Mouse (Mus musculus): ENCODE measurements around the gene Selenok. TPM values are rescaled to one million over a fixed set of nuclear protein-coding genes. Genes with fewer than 3 reads are reported as not detected.

Selenok gene
- 355 and 416 TPM in 2 replicates for polyA plus RNA-seq (2015; fragmentation: Nextera tagmentation; extraction: Ambion mirVana)

GRCm38 (mm10) chr14:29968075-29968821 is at the start of gene Selenok:
TSS of gene Selenok (plus strand) at chr14:29968308.
- H3K27me3 ChIP-seq (replicated peaks), result peaks cover 3% of the 10 kb centered on the region; the same call in 1 of the 2 replicates
- peak within 1 kb of the TSS; percentile 75 for H3K9ac ChIP-seq (replicated peaks)
- peak within 1 kb of the TSS; percentile 79 for H3K4me3 ChIP-seq (replicated peaks)
- peaks cover 30% of the 10 kb centered on the region for H3K36me3 ChIP-seq
- peak within 1 kb of the TSS; percentile 80 for H3K4me2 ChIP-seq
- no peaks in the 10 kb centered on the region for H3K9me3 ChIP-seq (replicated peaks)
- peak; percentile 100 for ATAC-seq (ENCODE audit: low FRiP score)
- under 1% methylated on average over 49 of the region's 49 CpGs for WGBS
- H3K27ac ChIP-seq (replicated peaks), result peak within 1 kb of the TSS; percentile 89
- H3K4me1 ChIP-seq, result peaks cover 29% of the 10 kb centered on the region

GRCm38 (mm10) chr14:29928966-29929365 is 39.1 kb upstream of the Selenok start:
- H3K4me1 ChIP-seq, result no peaks in the 10 kb centered on the region
- 57% methylated on average over 4 of the region's 4 CpGs for WGBS
- no peak overlapping the region for H3K27ac ChIP-seq (replicated peaks)
- no peak overlapping the region for H3K4me2 ChIP-seq
- no peak overlapping the region for H3K4me3 ChIP-seq (replicated peaks)
- H3K36me3 ChIP-seq, result no peaks in the 10 kb centered on the region
- 0 out of 2 replicates have a peak, but pooled peaks cover 3% of the 10 kb centered on the region for H3K9me3 ChIP-seq (replicated peaks)
- no peaks in the 10 kb centered on the region for H3K27me3 ChIP-seq (replicated peaks)
- H3K9ac ChIP-seq (replicated peaks), result no peak overlapping the region
- ATAC-seq (ENCODE audit: low FRiP score), result no peak

- H3K9ac ChIP-seq (replicated peaks), result no peak overlapping the region
- WGBS, result 25% methylated on average over 5 of the region's 5 CpGs
- H3K4me2 ChIP-seq, result no peak overlapping the region
- H3K27ac ChIP-seq (replicated peaks), result 0 out of 2 replicates have a peak overlapping the region, but pooled peaks have one; percentile 24
- no peaks in the 10 kb centered on the region for H3K9me3 ChIP-seq (replicated peaks)
- no peak overlapping the region for H3K4me3 ChIP-seq (replicated peaks)
- H3K4me1 ChIP-seq, result peaks cover 9% of the 10 kb centered on the region
- H3K36me3 ChIP-seq, result no peaks in the 10 kb centered on the region
- ATAC-seq (ENCODE audit: low FRiP score), result no peak
- H3K27me3 ChIP-seq (replicated peaks), result no peaks in the 10 kb centered on the region
Measured at GRCm38 (mm10) chr14:29935516-29935915, 32.6 kb upstream of the Selenok start.

- Histone ChIP-seq H3K36me3 (no peaks in the 10 kb centered on the region), H3K27me3 (replicated peaks) (0 out of 2 replicates have a peak, but pooled peaks cover 3% of the 10 kb centered on the region), H3K9me3 (replicated peaks) (no peaks in the 10 kb centered on the region), H3K4me3 (replicated peaks) (no peak overlapping the region), H3K4me2 (no peak overlapping the region), H3K27ac (replicated peaks) (no peak overlapping the region), H3K4me1 (peaks cover 9% of the 10 kb centered on the region), H3K9ac (replicated peaks) (no peak overlapping the region)
- 85% methylated on average over 15 of the region's 15 CpGs for WGBS
- no peak for ATAC-seq (ENCODE audit: low FRiP score)
Measured at GRCm38 (mm10) chr14:29937466-29937865, 30.6 kb upstream of the Selenok start.

- H3K27ac ChIP-seq (replicated peaks), result no peak overlapping the region
- ATAC-seq (ENCODE audit: low FRiP score), result no peak
- 56% methylated on average over 20 of the region's 20 CpGs for WGBS
- 0 out of 2 replicates have a peak, but pooled peaks cover 3% of the 10 kb centered on the region for H3K27me3 ChIP-seq (replicated peaks)
- no peak overlapping the region for H3K9ac ChIP-seq (replicated peaks)
- peaks cover 9% of the 10 kb centered on the region for H3K4me1 ChIP-seq
- no peak overlapping the region for H3K4me3 ChIP-seq (replicated peaks)
- H3K9me3 ChIP-seq (replicated peaks), result no peaks in the 10 kb centered on the region
- H3K36me3 ChIP-seq, result no peaks in the 10 kb centered on the region
- peak overlapping the region; percentile 13; the same call in 1 of the 2 replicates for H3K4me2 ChIP-seq
Measured at GRCm38 (mm10) chr14:29939600-29940312, 28.4 kb upstream of the Selenok start.

GRCm38 (mm10) chr14:29940313-29940812 is 27.7 kb upstream of the Selenok start:
- H3K4me2 ChIP-seq, result peak overlapping the region; percentile 13; the same call in 1 of the 2 replicates
- no peak overlapping the region for H3K9ac ChIP-seq (replicated peaks)

GRCm38 (mm10) chr14:29940877-29941276 is 27.2 kb upstream of the Selenok start:
- H3K4me2 ChIP-seq, result no peak overlapping the region
- 24% methylated on average over 2 of the region's 2 CpGs for WGBS
- no peak overlapping the region for H3K27ac ChIP-seq (replicated peaks)
- H3K36me3 ChIP-seq, result no peaks in the 10 kb centered on the region
- H3K9me3 ChIP-seq (replicated peaks), result no peaks in the 10 kb centered on the region
- peaks cover 9% of the 10 kb centered on the region for H3K4me1 ChIP-seq
- H3K9ac ChIP-seq (replicated peaks), result no peak overlapping the region
- H3K4me3 ChIP-seq (replicated peaks), result no peak overlapping the region
- H3K27me3 ChIP-seq (replicated peaks), result 0 out of 2 replicates have a peak, but pooled peaks cover 3% of the 10 kb centered on the region
- ATAC-seq (ENCODE audit: low FRiP score), result no peak

More at GRCm38 (mm10) chr14:29940313-29940812, 27.7 kb upstream of the Selenok start:
- Histone ChIP-seq H3K4me3 (replicated peaks) (no peak overlapping the region), H3K27ac (replicated peaks) (no peak overlapping the region), H3K27me3 (replicated peaks) (0 out of 2 replicates have a peak, but pooled peaks cover 3% of the 10 kb centered on the region), H3K9me3 (replicated peaks) (no peaks in the 10 kb centered on the region), H3K4me1 (peaks cover 9% of the 10 kb centered on the region), H3K36me3 (no peaks in the 10 kb centered on the region)
- ATAC-seq (ENCODE audit: low FRiP score), result no peak
- 35% methylated on average over 10 of the region's 10 CpGs for WGBS

GRCm38 (mm10) chr14:29946761-29947309 is 21.3 kb upstream of the Selenok start:
- Histone ChIP-seq H3K4me1 (no peaks in the 10 kb centered on the region), H3K27me3 (replicated peaks) (0 out of 2 replicates have a peak, but pooled peaks cover 1% of the 10 kb centered on the region), H3K27ac (replicated peaks) (no peak overlapping the region), H3K9me3 (replicated peaks) (no peaks in the 10 kb centered on the region), H3K4me3 (replicated peaks) (no peak overlapping the region), H3K9ac (replicated peaks) (no peak overlapping the region), H3K36me3 (no peaks in the 10 kb centered on the region), H3K4me2 (no peak overlapping the region)
- no peak for ATAC-seq (ENCODE audit: low FRiP score)
- 80% methylated on average over 5 of the region's 5 CpGs for WGBS

- no peaks in the 10 kb centered on the region for H3K36me3 ChIP-seq
- H3K27ac ChIP-seq (replicated peaks), result no peak overlapping the region
- WGBS, result 90% methylated on average over 4 of the region's 4 CpGs
- H3K27me3 ChIP-seq (replicated peaks), result no peaks in the 10 kb centered on the region
- no peak overlapping the region for H3K4me2 ChIP-seq
- ATAC-seq (ENCODE audit: low FRiP score), result no peak
- no peaks in the 10 kb centered on the region for H3K9me3 ChIP-seq (replicated peaks)
- no peaks in the 10 kb centered on the region for H3K4me1 ChIP-seq
- H3K4me3 ChIP-seq (replicated peaks), result no peak overlapping the region
- no peak overlapping the region for H3K9ac ChIP-seq (replicated peaks)
Measured at GRCm38 (mm10) chr14:29950805-29951204, 17.3 kb upstream of the Selenok start.

GRCm38 (mm10) chr14:29957393-29957792 is 10.7 kb upstream of the Selenok start:
- H3K9me3 ChIP-seq (replicated peaks), result no peaks in the 10 kb centered on the region
- no peak overlapping the region for H3K27ac ChIP-seq (replicated peaks)
- no peak for ATAC-seq (ENCODE audit: low FRiP score)
- no peak overlapping the region for H3K4me3 ChIP-seq (replicated peaks)
- H3K9ac ChIP-seq (replicated peaks), result no peak overlapping the region
- no peak overlapping the region for H3K4me2 ChIP-seq
- peaks cover 3% of the 10 kb centered on the region; the same call in 1 of the 2 replicates for H3K27me3 ChIP-seq (replicated peaks)
- H3K36me3 ChIP-seq, result no peaks in the 10 kb centered on the region
- H3K4me1 ChIP-seq, result no peaks in the 10 kb centered on the region

GRCm38 (mm10) chr14:29967611-29968010 is 497 bp upstream of the Selenok start:
- WGBS, result 66% methylated on average over 7 of the region's 7 CpGs
- H3K27ac ChIP-seq (replicated peaks), result peak overlapping the region; percentile 83
- ATAC-seq (ENCODE audit: low FRiP score), result peak; percentile 10; the same call in 1 of the 2 replicates
- H3K4me2 ChIP-seq, result peak overlapping the region; percentile 77
- peak overlapping the region; percentile 79 for H3K4me3 ChIP-seq (replicated peaks)
- H3K36me3 ChIP-seq, result peaks cover 24% of the 10 kb centered on the region
- H3K27me3 ChIP-seq (replicated peaks), result peaks cover 3% of the 10 kb centered on the region; the same call in 1 of the 2 replicates
- H3K9me3 ChIP-seq (replicated peaks), result no peaks in the 10 kb centered on the region
- peak overlapping the region; percentile 60 for H3K9ac ChIP-seq (replicated peaks)
- peaks cover 29% of the 10 kb centered on the region for H3K4me1 ChIP-seq

Data from neural tube, embryonic 15.5 days (tissue).